In the genomic region with DNA sequence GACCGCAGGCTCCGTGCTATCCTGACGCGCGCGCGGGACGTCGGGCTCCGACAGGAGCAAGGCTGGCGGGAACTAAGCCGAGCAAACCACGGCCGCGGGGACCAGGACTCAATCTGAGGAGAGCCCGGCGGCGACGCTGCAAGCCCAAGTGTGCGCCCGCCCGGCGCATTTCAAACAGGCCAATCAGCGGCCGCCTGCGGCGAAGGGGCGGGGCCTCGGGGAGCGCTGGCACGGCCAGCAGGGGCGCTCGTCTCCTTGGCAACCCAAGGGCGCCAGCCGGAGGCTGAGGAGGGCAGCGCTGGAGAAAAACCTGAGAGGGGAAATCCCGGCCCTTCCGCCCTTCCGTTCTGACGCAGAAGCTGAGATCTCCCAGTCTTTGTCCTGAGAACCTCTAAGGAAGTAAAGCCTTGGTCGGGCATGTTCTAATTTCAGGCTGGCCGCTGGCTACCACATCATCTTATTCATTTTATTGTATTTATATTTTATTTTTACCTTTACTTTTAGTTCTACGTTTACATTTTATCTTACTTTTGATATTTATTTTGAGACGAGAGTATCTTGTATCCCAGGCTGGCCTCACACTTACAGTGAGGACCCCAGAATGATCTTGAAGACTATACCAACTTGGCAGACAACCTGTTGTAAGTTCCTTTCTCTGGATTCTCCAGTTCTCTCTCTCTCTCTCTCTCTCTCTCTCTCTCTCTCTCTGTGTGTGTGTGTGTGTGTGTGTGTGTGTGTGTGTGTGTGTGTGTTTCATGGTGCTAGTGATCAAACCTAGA, we compare ENCODE assay signal across 1 mouse cellular context.
TF ChIP-seq lines count a peak whose summit lies in the region.

A gene (minus strand): TSS at position 152 of the 779 bp plus-strand sequence.

TF ChIP-seq in CH12.LX, 34 proteins besides CTCF, POLR2A, EP300 and RAD21:
- peak; percentile 72 for TF ChIP-seq ETS1 (conservative IDR thresholded peaks at IDR 0.05; ENCODE audit: low read depth, low read length)
- 0 out of 2 replicates have a peak, but pooled peaks have one; percentile 24 for TF ChIP-seq MAZ (IDR thresholded peaks at IDR 0.05; ENCODE audit: low read depth, low read length)
- TF ChIP-seq POLR2AphosphoS2 (IDR thresholded peaks at IDR 0.05; ENCODE audit: low read depth, low read length), result peak; percentile 66; the same call in 1 of the 2 replicates
- TF ChIP-seq UBTF (IDR thresholded peaks at IDR 0.05; ENCODE audit: low read depth, low read length), result no peak
- peak; percentile 35; the same call in 1 of the 2 replicates for TF ChIP-seq JUND (conservative IDR thresholded peaks at IDR 0.05; ENCODE audit: low read depth, low read length)
- peak; percentile 66 for TF ChIP-seq ZNF384 (IDR thresholded peaks at IDR 0.05; ENCODE audit: low read depth, low read length)
- TF ChIP-seq JUN (IDR thresholded peaks at IDR 0.05; ENCODE audit: insufficient read depth, low read depth, low read length), result no peak; the same call in 1 of the 2 replicates
- no peak for TF ChIP-seq ZKSCAN1 (IDR thresholded peaks at IDR 0.05; ENCODE audit: borderline replicate concordance, low read depth, low read length)
- TF ChIP-seq KAT2A (IDR thresholded peaks at IDR 0.05; ENCODE audit: insufficient replicate concordance, low read length), result 0 out of 2 replicates have a peak, but pooled peaks have one; percentile 55
- peak; percentile 76; the same call in 1 of the 2 replicates for TF ChIP-seq MAX (IDR thresholded peaks at IDR 0.05; ENCODE audit: low read length)
- peak; percentile 80 for TF ChIP-seq ELF1 (IDR thresholded peaks at IDR 0.05; ENCODE audit: low read depth, low read length)
- TF ChIP-seq CHD2 (IDR thresholded peaks at IDR 0.05; ENCODE audit: low read length), result 0 out of 2 replicates have a peak, but pooled peaks have one; percentile 25
- TF ChIP-seq E2F4 (IDR thresholded peaks at IDR 0.05; ENCODE audit: insufficient replicate concordance, low read depth, low read length), result 0 out of 2 replicates have a peak, but pooled peaks have one; percentile 77
- TF ChIP-seq USF2 (conservative IDR thresholded peaks at IDR 0.05; ENCODE audit: low read depth, low read length), result no peak
- peak; percentile 57 for TF ChIP-seq BHLHE40 (IDR thresholded peaks at IDR 0.05; ENCODE audit: low read depth, low read length)
- TF ChIP-seq NRF1 (IDR thresholded peaks at IDR 0.05; ENCODE audit: low read depth, low read length), result peak; percentile 66
- peak; percentile 86 for TF ChIP-seq MEF2A (IDR thresholded peaks at IDR 0.05; ENCODE audit: borderline replicate concordance, low read depth, low read length)
- no peak for TF ChIP-seq MAFK (IDR thresholded peaks at IDR 0.05; ENCODE audit: insufficient replicate concordance, low read length)
- TF ChIP-seq HCFC1 (IDR thresholded peaks at IDR 0.05; ENCODE audit: low read depth, low read length), result peak; percentile 57
- TF ChIP-seq USF1 (IDR thresholded peaks at IDR 0.05; ENCODE audit: low read depth, low read length), result no peak
- TF ChIP-seq SIN3A (IDR thresholded peaks at IDR 0.05; ENCODE audit: low read length), result peak; percentile 96; the same call in 1 of the 2 replicates
- TF ChIP-seq MXI1 (IDR thresholded peaks at IDR 0.05; ENCODE audit: low read depth, low read length), result peak; percentile 90
- TF ChIP-seq TBP (conservative IDR thresholded peaks at IDR 0.05; ENCODE audit: low read depth, low read length), result no peak; the same call in 1 of the 2 replicates
- TF ChIP-seq GABPA (IDR thresholded peaks at IDR 0.05; ENCODE audit: insufficient replicate concordance, low read depth, low read length), result no peak
- peak; percentile 90 for TF ChIP-seq ZMIZ1 (IDR thresholded peaks at IDR 0.05; ENCODE audit: low read depth, low read length)
- 0 out of 2 replicates have a peak, but pooled peaks have one; percentile 26 for TF ChIP-seq RCOR1 (conservative IDR thresholded peaks at IDR 0.05; ENCODE audit: low read depth, low read length)
- no peak for TF ChIP-seq PAX5 (IDR thresholded peaks at IDR 0.05; ENCODE audit: low read length)
- TF ChIP-seq TCF12 (IDR thresholded peaks at IDR 0.05; ENCODE audit: low read depth, low read length), result peak; percentile 84
- TF ChIP-seq MYC (IDR thresholded peaks at IDR 0.05; ENCODE audit: low read depth, low read length), result peak; percentile 52
- TF ChIP-seq NELFE (IDR thresholded peaks at IDR 0.05; ENCODE audit: low read depth, low read length), result peak; percentile 87
- no peak for TF ChIP-seq CHD1 (IDR thresholded peaks at IDR 0.05; ENCODE audit: low read depth, low read length)
- TF ChIP-seq SMC3 (IDR thresholded peaks at IDR 0.05; ENCODE audit: low read depth, low read length), result peak; percentile 22; the same call in 1 of the 2 replicates
- TF ChIP-seq ZC3H11A (IDR thresholded peaks at IDR 0.05; ENCODE audit: low read depth, low read length), result no peak
- TF ChIP-seq IRF4 (IDR thresholded peaks at IDR 0.05; ENCODE audit: low read depth, low read length), result peak; percentile 80
